Mouse (Mus musculus): ENCODE results near the gene Mrpl3. TPM values are rescaled to one million over a fixed set of nuclear protein-coding genes. Genes with fewer than 3 reads are reported as not detected.
"Not testable (repeated sequence)": the region's sequence is repeated elsewhere in the genome, so short reads cannot be mapped to it uniquely, and the experiment has no call there.

Gene Mrpl3
- total RNA-seq, 2 experiments from 2014 or later: 81.6 to 83.4 TPM

GRCm38 (mm10) chr9:105101911-105102310 lies 48.9 kb downstream of the Mrpl3 start:
- peak; percentile 23 to 49 for DNase-seq (ENCODE audit: extremely low spot score in 1 of 2, low spot score in 2 of 2)
- intact Hi-C loops (cut with DNase I): no loop called here

DNA sequence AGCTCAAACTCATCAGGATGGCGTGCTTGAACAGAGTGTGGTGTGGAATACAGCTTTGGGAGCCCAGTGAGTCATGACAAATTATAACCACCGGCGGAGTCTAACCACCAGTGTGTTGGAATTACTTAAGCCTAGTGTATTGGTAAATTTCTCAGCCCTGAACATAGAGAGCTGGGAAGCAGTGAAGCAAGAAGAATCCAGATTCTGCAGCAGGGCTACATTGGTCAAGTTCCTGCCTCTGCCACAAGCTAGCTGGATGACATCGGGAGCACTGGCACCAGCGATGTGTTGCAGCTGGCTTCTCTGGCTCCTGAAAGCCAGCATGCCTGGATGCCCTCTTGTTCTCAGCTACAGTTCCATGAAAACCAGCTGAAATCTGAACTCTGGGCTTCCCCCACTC lies 50.9 kb downstream of the Mrpl3 start:
- intact Hi-C loops (cut with DNase I): no loop called here
- DNase-seq (ENCODE audit: extremely low spot score in 1 of 2, low spot score in 2 of 2): no peak

DNA sequence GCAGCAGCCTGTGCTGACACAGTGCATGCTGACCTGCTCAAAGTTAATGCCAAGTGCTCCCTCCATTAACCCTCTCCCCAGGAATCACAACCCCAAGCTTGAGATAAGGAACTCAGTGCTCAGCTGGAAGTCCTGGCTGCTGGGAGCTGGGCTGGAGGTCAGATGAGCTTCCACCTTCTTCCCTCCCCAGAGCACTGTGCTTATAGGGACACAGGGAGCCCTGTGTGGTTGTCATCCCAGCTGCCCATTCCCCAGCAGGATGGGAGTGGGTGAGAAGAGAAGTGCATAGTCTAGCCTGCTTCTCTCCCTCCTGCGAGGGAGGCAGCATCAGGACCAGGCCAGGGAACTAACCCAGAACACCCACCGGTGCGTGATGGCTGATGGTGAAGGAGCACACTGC lies 72.2 kb downstream of the Mrpl3 start:
- DNase-seq (ENCODE audit: extremely low spot score in 1 of 2, low spot score in 2 of 2); intact Hi-C loops (cut with DNase I): not testable (repeated sequence)

Other genes with a start within 250 kb of the Mrpl3 start
- 10 to 100 TPM; 16.4 to 18.0 TPM for gene Nudt16, start 78.6 kb downstream of the Mrpl3 start, total RNA-seq (2021)
- not detected for gene 1700080E11Rik, start 91.9 kb downstream of the Mrpl3 start, total RNA-seq (2021)